Mouse (Mus musculus) embryonic fibroblast, embryonic 13.5 days (primary cell): ENCODE measurements around the gene Jak1.

Experiments used
- CTCF ChIP-seq: IDR thresholded peaks from 2 replicates; pipeline ENCODE4 v1.5.1; 2011; ENCODE audit warnings: mild to moderate bottlenecking, control low read depth, low read length, moderate library complexity, borderline replicate concordance; ENCODE audit not compliant: insufficient read depth
- POLR2A ChIP-seq: IDR thresholded peaks from 2 replicates; pipeline ENCODE4 v1.6.1; 2011; ENCODE audit warnings: low read depth, mild to moderate bottlenecking, control low read depth, low read length, moderate library complexity

- TF ChIP-seq POLR2A = no peak
- no peak for TF ChIP-seq CTCF
Measured at GRCm38 (mm10) chr4:101227398-101227797, 37.7 kb downstream of the Jak1 start.
